Mouse (Mus musculus) kidney, embryonic 16.5 days (tissue): ENCODE measurements around the gene Trappc4. TPM values are rescaled to one million over a fixed set of nuclear protein-coding genes. Genes with fewer than 3 reads are reported as not detected.
"Not testable (repeated sequence)": the region's sequence is repeated elsewhere in the genome, so short reads cannot be mapped to it uniquely, and the experiment has no call there.

ENCODE experiments used
- ATAC-seq: fragments of 200-750 bp; cut with Nextera tagmentation; 2 replicates; pipeline ENCODE4 v1.8.0; 2017; ENCODE audit warnings: moderate TSS enrichment; ENCODE audit not compliant: low FRiP score, low TSS enrichment
- H3K27ac ChIP-seq: fragments of 300-500 bp; sonication (generic); 2 replicates; pipeline ENCODE4 v1.5.1; 2014; ENCODE audit warnings: low read length
- H3K27me3 ChIP-seq: fragments of 300-500 bp; sonication (generic); 2 replicates; pipeline ENCODE4 v1.6.1; 2014; ENCODE audit warnings: low read length, control low read depth, mixed read lengths; ENCODE audit not compliant: insufficient read depth
- H3K36me3 ChIP-seq: fragments of 300-500 bp; sonication (generic); 2 replicates; pipeline ENCODE4 v1.6.1; 2014; ENCODE audit warnings: low read length, control low read depth, mixed read lengths; ENCODE audit not compliant: insufficient read depth
- H3K4me1 ChIP-seq: fragments of 300-500 bp; sonication (generic); 2 replicates; pipeline ENCODE4 v1.6.1; 2014; ENCODE audit warnings: low read length, control low read depth, mixed read lengths; ENCODE audit not compliant: insufficient read depth
- H3K4me2 ChIP-seq: fragments of 300-500 bp; sonication (generic); replicated peaks from 2 replicates; pipeline ENCODE4 v1.6.1; 2014; ENCODE audit warnings: low read depth, low read length
- H3K4me3 ChIP-seq: fragments of 300-500 bp; sonication (generic); 2 replicates; pipeline ENCODE4 v1.5.1; 2014; ENCODE audit warnings: mild to moderate bottlenecking, low read length
- H3K9ac ChIP-seq: fragments of 300-500 bp; sonication (generic); replicated peaks from 2 replicates; pipeline ENCODE4 v1.6.1; 2014; ENCODE audit warnings: low read length
- H3K9me3 ChIP-seq: fragments of 300-500 bp; sonication (generic); 2 replicates; pipeline ENCODE4 v1.6.1; 2016; ENCODE audit warnings: low read length, control low read depth
- WGBS: fragments of 180-500 bp; shearing (Covaris S2); extraction: QIAGEN DNeasy Blood & Tissue Kit; methylation state at CpG from one replicate; pipeline ENCODE4 v1.1.7; 2014; 5-methylcytosine and 5-hydroxymethylcytosine counted together
- polyA plus RNA-seq: library from polyadenylated mRNA; unstranded; fragments of >200 nt; fragmentation: Nextera tagmentation; extraction: Ambion mirVana; gene quantifications from 2 replicates; pipeline ENCODE4 v1.2.1, GENCODE M21; 2015

The Trappc4 gene
- polyA plus RNA-seq, 1 experiment from 2014 or later = 138 TPM

DNA sequence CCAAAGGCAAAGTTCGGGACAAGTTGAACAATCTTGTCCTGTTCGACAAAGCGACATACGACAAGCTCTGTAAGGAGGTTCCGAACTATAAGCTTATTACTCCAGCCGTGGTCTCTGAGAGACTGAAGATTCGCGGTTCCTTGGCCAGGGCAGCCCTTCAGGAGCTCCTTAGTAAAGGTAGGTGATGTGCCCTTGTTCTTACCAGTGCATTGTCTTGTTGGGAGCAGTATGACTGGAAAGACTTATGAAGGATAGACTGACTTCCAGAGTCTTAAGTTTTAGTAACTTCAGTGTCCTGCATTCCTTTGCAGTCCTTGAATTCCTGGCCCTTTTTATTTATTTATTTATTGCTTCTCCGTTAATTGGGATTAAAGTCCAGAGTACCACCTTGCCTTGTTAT, 1.3 kb upstream of the Trappc4 start:
- not testable (repeated sequence) for H3K9me3 ChIP-seq, H3K27ac ChIP-seq, H3K27me3 ChIP-seq, ATAC-seq
- Histone ChIP-seq H3K36me3 (peaks cover 57% of the 10 kb centered on the region), H3K4me2 (peak overlapping the region; percentile 81), H3K4me1 (peaks cover 21% of the 10 kb centered on the region; the same call in 1 of the 2 replicates), H3K4me3 (peak overlapping the region; percentile 86), H3K9ac (peak overlapping the region; percentile 95)
- WGBS = 84% methylated on average over 9 of the region's 9 CpGs

GRCm38 (mm10) chr9:44407752-44408097, 325 bp upstream of the Trappc4 start:
- H3K4me1 ChIP-seq = peaks cover 21% of the 10 kb centered on the region; the same call in 1 of the 2 replicates
- H3K9ac ChIP-seq = peak overlapping the region; percentile 95
- H3K36me3 ChIP-seq = peaks cover 64% of the 10 kb centered on the region
- ATAC-seq = no peak
- 0% methylated on average over 24 of the region's 24 CpGs for WGBS
- H3K4me2 ChIP-seq = peak overlapping the region; percentile 81
- H3K9me3 ChIP-seq = no peaks in the 10 kb centered on the region
- H3K4me3 ChIP-seq = peak overlapping the region; percentile 86
- H3K27me3 ChIP-seq = no peaks in the 10 kb centered on the region
- peak overlapping the region; percentile 98 for H3K27ac ChIP-seq

- no peak for ATAC-seq
These were observed 2.4 kb downstream of the Trappc4 start for GRCm38 (mm10) chr9:44405011-44405410.

GRCm38 (mm10) chr9:44401081-44401480, 6.3 kb downstream of the Trappc4 start:
- Histone ChIP-seq H3K9me3 (no peaks in the 10 kb centered on the region), H3K27ac (no peak overlapping the region), H3K4me3 (no peak overlapping the region), H3K4me1 (peaks cover 38% of the 10 kb centered on the region; the same call in 1 of the 2 replicates), H3K9ac (no peak overlapping the region; the same call in 1 of the 2 replicates), H3K4me2 (no peak overlapping the region), H3K36me3 (peaks cover 46% of the 10 kb centered on the region), H3K27me3 (no peaks in the 10 kb centered on the region)
- ATAC-seq = no peak
- 66% methylated on average over 4 of the region's 4 CpGs for WGBS

More at GRCm38 (mm10) chr9:44405011-44405410, 2.4 kb downstream of the Trappc4 start:
- no peak overlapping the region for H3K4me2 ChIP-seq
- peaks cover 21% of the 10 kb centered on the region; the same call in 1 of the 2 replicates for H3K4me1 ChIP-seq
- peaks cover 58% of the 10 kb centered on the region for H3K36me3 ChIP-seq
- no peaks in the 10 kb centered on the region for H3K27me3 ChIP-seq
- H3K27ac ChIP-seq = no peak overlapping the region
- no peak overlapping the region for H3K9ac ChIP-seq
- 65% methylated on average over 3 of the region's 3 CpGs for WGBS
- H3K4me3 ChIP-seq = no peak overlapping the region
- H3K9me3 ChIP-seq = no peaks in the 10 kb centered on the region

- H3K4me3 ChIP-seq = 0 out of 2 replicates have a peak overlapping the region, but pooled peaks have one; percentile 78
- H3K9ac ChIP-seq = peak overlapping the region; percentile 58
- peak overlapping the region; percentile 83 for H3K4me2 ChIP-seq
- H3K36me3 ChIP-seq = peaks cover 36% of the 10 kb centered on the region
- H3K4me1 ChIP-seq = peaks cover 32% of the 10 kb centered on the region; the same call in 1 of the 2 replicates
- WGBS = 93% methylated on average over 6 of the region's 6 CpGs
- H3K27ac ChIP-seq = no peak overlapping the region
- no peaks in the 10 kb centered on the region for H3K9me3 ChIP-seq
- no peak for ATAC-seq
- no peaks in the 10 kb centered on the region for H3K27me3 ChIP-seq
These were observed 7.6 kb downstream of the Trappc4 start for GRCm38 (mm10) chr9:44399795-44400114.

GRCm38 (mm10) chr9:44399114-44399794, 8.1 kb downstream of the Trappc4 start:
- Histone ChIP-seq H3K27ac (peak overlapping the region; percentile 90; the same call in 1 of the 2 replicates), H3K4me3 (peak overlapping the region; percentile 78)

DNA sequence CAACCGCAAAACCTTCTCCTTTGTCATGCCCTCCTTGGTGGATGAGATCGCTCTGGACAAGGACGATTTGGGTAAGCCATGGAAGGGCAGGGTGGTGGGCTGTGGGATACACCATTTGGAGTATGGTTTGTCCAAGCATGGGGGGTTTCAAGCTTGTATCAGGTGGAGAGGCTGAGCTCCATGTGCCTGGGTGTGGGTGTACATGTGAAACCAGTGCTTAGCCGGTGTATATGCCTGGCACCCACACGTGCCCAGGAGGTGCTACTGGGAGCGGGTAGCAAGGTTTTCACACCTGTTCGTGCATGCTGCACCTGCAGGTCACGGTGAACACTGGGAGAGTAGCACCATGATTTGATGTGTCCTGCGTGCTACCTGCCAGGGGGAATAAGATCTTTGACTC, 8.8 kb downstream of the Trappc4 start:
- no peak for ATAC-seq
- Histone ChIP-seq H3K9me3 (no peaks in the 10 kb centered on the region), H3K4me1 (peaks cover 32% of the 10 kb centered on the region; the same call in 1 of the 2 replicates), H3K4me3 (peak overlapping the region; percentile 78), H3K27ac (peak overlapping the region; percentile 90), H3K27me3 (no peaks in the 10 kb centered on the region), H3K4me2 (peak overlapping the region; percentile 83), H3K9ac (peak overlapping the region; percentile 58), H3K36me3 (peaks cover 27% of the 10 kb centered on the region)
- 69% methylated on average over 9 of the region's 9 CpGs for WGBS

More at GRCm38 (mm10) chr9:44399114-44399794, 8.1 kb downstream of the Trappc4 start:
- no peak for ATAC-seq
- peak overlapping the region; percentile 83 for H3K4me2 ChIP-seq
- peak overlapping the region; percentile 58 for H3K9ac ChIP-seq
- H3K27me3 ChIP-seq = no peaks in the 10 kb centered on the region
- WGBS = 65% methylated on average over 13 of the region's 13 CpGs
- H3K36me3 ChIP-seq = peaks cover 33% of the 10 kb centered on the region
- no peaks in the 10 kb centered on the region for H3K9me3 ChIP-seq
- H3K4me1 ChIP-seq = peaks cover 32% of the 10 kb centered on the region; the same call in 1 of the 2 replicates

DNA sequence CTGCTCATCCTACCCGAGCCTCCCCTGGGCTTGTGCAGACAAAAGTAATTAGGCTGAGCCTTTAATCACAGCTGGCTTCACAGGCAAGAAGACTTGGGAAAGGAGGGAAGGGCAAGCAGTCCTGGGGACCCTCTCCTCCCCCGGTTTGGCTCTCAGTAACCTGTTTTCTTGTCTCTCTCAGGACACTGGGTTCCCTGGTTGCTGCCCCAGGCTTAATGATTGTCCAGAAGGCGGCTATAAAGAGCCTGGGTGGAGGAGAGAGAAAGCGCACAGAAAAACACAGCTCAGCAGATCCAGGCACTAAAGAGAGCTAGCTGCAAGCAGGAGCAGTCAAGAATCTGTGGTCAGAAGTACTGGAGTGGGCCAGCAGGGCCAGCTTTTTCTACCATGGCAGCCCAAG, 9.3 kb downstream of the Trappc4 start:
- Histone ChIP-seq H3K4me3 (peak overlapping the region; percentile 78), H3K27me3 (no peaks in the 10 kb centered on the region), H3K4me1 (peaks cover 32% of the 10 kb centered on the region; the same call in 1 of the 2 replicates), H3K9me3 (no peaks in the 10 kb centered on the region), H3K4me2 (peak overlapping the region; percentile 83), H3K9ac (peak overlapping the region; percentile 58), H3K27ac (peak overlapping the region; percentile 90), H3K36me3 (peaks cover 23% of the 10 kb centered on the region)
- peak; percentile 14 for ATAC-seq
- 3% methylated on average over 4 of the region's 4 CpGs for WGBS

DNA sequence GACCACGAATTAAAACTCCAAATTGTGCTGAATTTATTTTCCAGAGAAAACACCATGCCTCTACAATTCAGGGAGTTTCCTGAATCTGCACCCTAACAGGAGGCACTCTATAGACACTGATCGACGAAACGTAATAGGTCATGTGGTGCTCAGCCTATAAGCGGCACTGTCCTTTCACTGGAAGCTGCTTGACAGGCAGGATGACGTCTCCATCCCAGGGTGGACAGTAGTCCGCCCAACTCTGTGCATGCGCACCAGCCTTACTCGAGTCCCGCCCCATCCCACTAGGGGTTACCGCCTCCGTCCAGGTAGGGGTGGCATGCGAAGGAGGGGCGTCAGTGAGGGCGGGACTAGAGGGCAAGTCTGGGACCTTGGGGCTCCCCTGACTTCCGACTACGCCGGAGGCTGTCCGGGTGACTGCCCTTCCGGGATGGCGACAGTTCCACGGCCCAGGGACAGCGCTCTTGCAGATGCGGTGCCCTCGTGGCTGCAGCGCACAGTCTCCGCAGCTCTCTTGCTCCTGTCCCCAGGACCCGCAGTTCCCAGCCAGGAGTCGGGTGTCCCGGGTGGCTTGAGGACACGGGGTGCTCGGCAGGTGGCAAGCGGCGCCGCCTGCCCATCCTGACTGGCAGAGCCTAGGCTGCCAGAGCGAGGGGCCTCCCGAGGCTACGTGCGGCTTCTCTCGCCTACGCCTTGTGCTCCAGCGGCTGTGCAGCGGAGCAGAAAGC, 10.6 kb downstream of the Trappc4 start, which contains the start of gene Slc37a4:
Gene Slc37a4, plus strand, starts transcription at position 169 of the 728 bp plus-strand sequence.
- Histone ChIP-seq H3K9ac (peak within 1 kb of the TSS; percentile 81), H3K4me3 (peak within 1 kb of the TSS; percentile 78), H3K36me3 (peaks cover 21% of the 10 kb centered on the region; the same call in 1 of the 2 replicates), H3K27me3 (no peaks in the 10 kb centered on the region), H3K27ac (peak within 1 kb of the TSS; percentile 90), H3K9me3 (no peaks in the 10 kb centered on the region), H3K4me2 (peak within 1 kb of the TSS; percentile 83), H3K4me1 (peaks cover 32% of the 10 kb centered on the region; the same call in 1 of the 2 replicates)
- peak; percentile 98 for ATAC-seq
- under 1% methylated on average over 43 of the region's 43 CpGs for WGBS
